Mouse (Mus musculus): ENCODE measurements around the gene Jmjd8. TPM values are rescaled to one million over a fixed set of nuclear protein-coding genes. Genes with fewer than 3 reads are reported as not detected.
A peak's percentile ranks its signal among the peaks of the same experiment; 100 is the strongest.
"Not testable (repeated sequence)": the region's sequence is repeated elsewhere in the genome, so short reads cannot be mapped to it uniquely, and the experiment has no call there.

Gene Jmjd8
- polyA plus RNA-seq, 1 experiment from 2014 or later = 22.7 TPM

DNA sequence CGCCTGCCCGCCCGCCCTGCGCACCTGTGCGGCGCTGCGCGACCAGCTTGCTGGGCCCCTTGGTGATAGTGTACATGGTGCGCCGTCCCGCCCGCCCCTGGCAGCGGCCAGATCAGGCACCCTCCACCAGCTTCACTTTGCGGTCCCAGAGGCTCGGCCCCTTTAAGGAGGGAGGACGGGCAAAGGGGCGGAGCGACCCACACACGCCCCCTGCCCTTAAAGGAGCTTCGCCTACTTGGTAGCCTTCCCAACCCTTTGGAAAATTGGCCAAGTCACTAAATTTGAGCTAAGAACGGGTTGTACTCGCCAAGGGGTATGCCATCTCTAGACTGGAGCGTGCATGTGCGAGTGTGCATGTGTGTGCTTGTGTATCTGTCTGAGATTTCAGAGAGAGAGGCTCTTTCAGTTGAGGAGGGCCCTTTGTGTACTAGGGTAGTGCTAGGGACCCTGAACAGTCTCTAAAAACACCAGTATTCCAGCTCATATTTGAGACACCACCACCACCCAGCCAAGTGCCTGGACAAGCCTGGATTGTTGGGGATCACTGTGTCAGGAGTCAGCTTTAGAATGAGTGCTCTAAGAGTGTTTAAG, 40.0 kb downstream of the Jmjd8 start, which contains the start of gene Mcrip2:
Gene Mcrip2, minus strand, starts transcription at position 164 of the 591 bp plus-strand sequence.
- WGBS = under 1% methylated on average over 21 of the region's 24 CpGs
- peak within 1 kb of the TSS; percentile 81 for H3K27ac ChIP-seq (ENCODE audit: low read depth, low read length)
- H3K36me3 ChIP-seq (ENCODE audit: control insufficient read depth, insufficient read depth) = no peaks in the 10 kb centered on the region
- H3K9me3 ChIP-seq (ENCODE audit: control insufficient read depth) = no peaks in the 10 kb centered on the region
- H3K27me3 ChIP-seq (replicated peaks; ENCODE audit: control insufficient read depth, insufficient read depth, low read length) = no peaks in the 10 kb centered on the region
- H3K4me2 ChIP-seq (replicated peaks; ENCODE audit: low read depth) = peak within 1 kb of the TSS; percentile 97
- peak; percentile 45; the same call in 1 of the 2 replicates for TF ChIP-seq CTCF (IDR thresholded peaks at IDR 0.05; ENCODE audit: low read depth)
- peak within 1 kb of the TSS; percentile 70 for H3K4me3 ChIP-seq (ENCODE audit: low read depth, low read length)
- H3K4me1 ChIP-seq (replicated peaks; ENCODE audit: control insufficient read depth, insufficient read depth, low read length) = 0 out of 2 replicates have a peak, but pooled peaks cover 4% of the 10 kb centered on the region
- peak within 1 kb of the TSS; percentile 66 for H3K9ac ChIP-seq (ENCODE audit: low read depth, low read length)
- ATAC-seq = peak; percentile 60

DNA sequence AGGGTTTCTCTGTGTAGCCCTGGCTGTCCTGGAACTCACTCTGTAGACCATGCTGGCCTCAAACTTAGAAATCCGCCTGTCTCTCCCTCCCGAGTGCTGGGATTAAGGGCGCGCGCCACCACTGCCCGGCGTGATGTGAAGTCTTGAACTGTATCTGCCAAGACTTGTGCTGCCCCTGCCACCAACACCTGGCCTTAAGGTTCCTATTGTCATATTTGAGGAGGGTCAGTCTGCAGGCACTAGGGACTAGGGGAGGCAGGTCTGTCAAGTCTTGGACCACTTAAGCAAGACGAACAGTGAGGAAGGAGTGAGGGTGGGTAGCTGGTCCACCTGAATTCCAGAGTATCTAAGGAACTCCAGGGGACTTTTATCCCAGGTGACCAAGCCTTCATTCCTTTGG, 40.8 kb downstream of the Jmjd8 start:
- H3K9me3 ChIP-seq (ENCODE audit: control insufficient read depth) = no peaks in the 10 kb centered on the region
- H3K27ac ChIP-seq (ENCODE audit: low read depth, low read length) = no peak overlapping the region
- 84% methylated on average over 8 of the region's 8 CpGs for WGBS
- no peaks in the 10 kb centered on the region for H3K27me3 ChIP-seq (replicated peaks; ENCODE audit: control insufficient read depth, insufficient read depth, low read length)
- no peaks in the 10 kb centered on the region for H3K36me3 ChIP-seq (ENCODE audit: control insufficient read depth, insufficient read depth)
- ATAC-seq = no peak
- H3K4me3 ChIP-seq (ENCODE audit: low read depth, low read length) = no peak overlapping the region
- 0 out of 2 replicates have a peak, but pooled peaks cover 4% of the 10 kb centered on the region for H3K4me1 ChIP-seq (replicated peaks; ENCODE audit: control insufficient read depth, insufficient read depth, low read length)
- TF ChIP-seq CTCF (IDR thresholded peaks at IDR 0.05; ENCODE audit: low read depth) = no peak
- H3K4me2 ChIP-seq (replicated peaks; ENCODE audit: low read depth) = no peak overlapping the region
- H3K9ac ChIP-seq (ENCODE audit: low read depth, low read length) = no peak overlapping the region

DNA sequence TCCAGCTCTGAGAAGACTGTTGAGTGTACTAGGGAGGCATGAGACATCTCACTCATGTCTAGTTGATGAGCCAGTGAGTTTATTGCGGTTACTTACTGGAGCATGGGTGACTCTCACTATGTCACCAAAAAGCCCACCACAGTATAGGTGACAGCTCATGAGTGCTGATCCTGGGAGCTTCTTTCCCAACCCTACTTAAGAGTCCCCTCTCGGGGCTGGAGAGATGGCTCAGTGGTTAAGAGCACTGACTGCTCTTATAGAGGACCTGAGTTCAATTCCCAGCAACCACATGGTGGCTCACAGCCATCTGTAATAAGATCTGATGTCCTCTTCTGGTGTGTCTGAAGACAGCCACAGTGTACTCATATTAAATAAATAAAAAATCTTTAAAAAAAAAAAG, 41.3 kb downstream of the Jmjd8 start:
- no peak for TF ChIP-seq CTCF (IDR thresholded peaks at IDR 0.05; ENCODE audit: low read depth)
- WGBS = 88% methylated on average over 2 of the region's 2 CpGs
- no peak for ATAC-seq

DNA sequence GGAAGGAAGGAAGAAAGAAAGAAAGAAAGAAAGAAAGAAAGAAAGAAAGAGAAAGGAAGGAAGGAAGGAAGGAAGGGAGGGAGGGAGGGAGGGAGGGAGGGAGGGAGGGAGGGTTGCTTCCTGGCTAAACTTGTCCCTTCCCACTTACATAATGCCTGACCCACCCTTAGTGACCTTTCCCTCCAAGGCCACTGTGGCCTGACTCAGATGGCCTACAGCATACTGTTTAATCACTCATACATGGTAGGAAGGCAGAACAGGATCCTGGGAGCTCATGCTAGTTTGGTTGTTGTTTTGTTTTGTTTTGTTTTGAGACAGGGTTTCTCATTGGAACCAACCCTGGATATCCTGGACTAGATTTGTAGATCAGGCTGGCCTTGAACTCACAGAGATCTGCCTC, 42.9 kb downstream of the Jmjd8 start:
- not testable (repeated sequence) for H3K36me3 ChIP-seq (ENCODE audit: control insufficient read depth, insufficient read depth); H3K4me1 ChIP-seq (replicated peaks; ENCODE audit: control insufficient read depth, insufficient read depth, low read length); H3K4me3 ChIP-seq (ENCODE audit: low read depth, low read length); H3K9ac ChIP-seq (ENCODE audit: low read depth, low read length); H3K4me2 ChIP-seq (replicated peaks; ENCODE audit: low read depth); H3K27ac ChIP-seq (ENCODE audit: low read depth, low read length); ATAC-seq; H3K9me3 ChIP-seq (ENCODE audit: control insufficient read depth); H3K27me3 ChIP-seq (replicated peaks; ENCODE audit: control insufficient read depth, insufficient read depth, low read length)

More for the DNA sequence above, 41.3 kb downstream of the Jmjd8 start:
- H3K9ac ChIP-seq (ENCODE audit: low read depth, low read length) = no peak overlapping the region
- H3K4me1 ChIP-seq (replicated peaks; ENCODE audit: control insufficient read depth, insufficient read depth, low read length) = 0 out of 2 replicates have a peak, but pooled peaks cover 3% of the 10 kb centered on the region
- H3K36me3 ChIP-seq (ENCODE audit: control insufficient read depth, insufficient read depth) = no peaks in the 10 kb centered on the region
- H3K27ac ChIP-seq (ENCODE audit: low read depth, low read length) = no peak overlapping the region
- no peak overlapping the region for H3K4me2 ChIP-seq (replicated peaks; ENCODE audit: low read depth)
- H3K27me3 ChIP-seq (replicated peaks; ENCODE audit: control insufficient read depth, insufficient read depth, low read length) = no peaks in the 10 kb centered on the region
- no peak overlapping the region for H3K4me3 ChIP-seq (ENCODE audit: low read depth, low read length)
- H3K9me3 ChIP-seq (ENCODE audit: control insufficient read depth) = no peaks in the 10 kb centered on the region

DNA sequence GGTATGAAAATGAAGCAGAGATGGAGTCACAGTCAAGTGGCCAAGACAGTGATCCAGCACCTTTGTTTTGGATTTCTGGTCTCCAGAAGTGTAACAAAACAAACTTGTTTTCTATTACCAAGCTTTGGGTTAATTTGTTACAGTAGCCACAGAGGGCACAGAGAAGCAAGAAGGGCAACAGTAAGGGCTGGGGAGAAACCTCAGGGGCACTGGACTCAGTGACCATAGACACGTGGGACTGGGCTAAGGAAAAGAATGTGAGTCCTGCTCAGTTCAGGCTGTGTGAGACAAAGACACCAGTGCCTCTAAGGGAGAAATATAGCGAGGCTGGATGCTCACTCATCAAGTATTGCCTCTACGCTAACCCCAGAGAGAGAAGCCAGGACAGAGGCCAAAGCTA, 44.0 kb downstream of the Jmjd8 start:
- TF ChIP-seq CTCF (IDR thresholded peaks at IDR 0.05; ENCODE audit: low read depth) = no peak
- no peak overlapping the region for H3K4me2 ChIP-seq (replicated peaks; ENCODE audit: low read depth)
- ATAC-seq = no peak
- H3K27ac ChIP-seq (ENCODE audit: low read depth, low read length) = no peak overlapping the region
- peaks cover 2% of the 10 kb centered on the region; the same call in 1 of the 2 replicates for H3K36me3 ChIP-seq (ENCODE audit: control insufficient read depth, insufficient read depth)
- no peak overlapping the region for H3K9ac ChIP-seq (ENCODE audit: low read depth, low read length)
- no peak overlapping the region for H3K4me3 ChIP-seq (ENCODE audit: low read depth, low read length)
- H3K27me3 ChIP-seq (replicated peaks; ENCODE audit: control insufficient read depth, insufficient read depth, low read length) = no peaks in the 10 kb centered on the region
- WGBS = 87% methylated on average over 3 of the region's 3 CpGs
- H3K4me1 ChIP-seq (replicated peaks; ENCODE audit: control insufficient read depth, insufficient read depth, low read length) = peaks cover 6% of the 10 kb centered on the region; the same call in 1 of the 2 replicates
- H3K9me3 ChIP-seq (ENCODE audit: control insufficient read depth) = no peaks in the 10 kb centered on the region

DNA sequence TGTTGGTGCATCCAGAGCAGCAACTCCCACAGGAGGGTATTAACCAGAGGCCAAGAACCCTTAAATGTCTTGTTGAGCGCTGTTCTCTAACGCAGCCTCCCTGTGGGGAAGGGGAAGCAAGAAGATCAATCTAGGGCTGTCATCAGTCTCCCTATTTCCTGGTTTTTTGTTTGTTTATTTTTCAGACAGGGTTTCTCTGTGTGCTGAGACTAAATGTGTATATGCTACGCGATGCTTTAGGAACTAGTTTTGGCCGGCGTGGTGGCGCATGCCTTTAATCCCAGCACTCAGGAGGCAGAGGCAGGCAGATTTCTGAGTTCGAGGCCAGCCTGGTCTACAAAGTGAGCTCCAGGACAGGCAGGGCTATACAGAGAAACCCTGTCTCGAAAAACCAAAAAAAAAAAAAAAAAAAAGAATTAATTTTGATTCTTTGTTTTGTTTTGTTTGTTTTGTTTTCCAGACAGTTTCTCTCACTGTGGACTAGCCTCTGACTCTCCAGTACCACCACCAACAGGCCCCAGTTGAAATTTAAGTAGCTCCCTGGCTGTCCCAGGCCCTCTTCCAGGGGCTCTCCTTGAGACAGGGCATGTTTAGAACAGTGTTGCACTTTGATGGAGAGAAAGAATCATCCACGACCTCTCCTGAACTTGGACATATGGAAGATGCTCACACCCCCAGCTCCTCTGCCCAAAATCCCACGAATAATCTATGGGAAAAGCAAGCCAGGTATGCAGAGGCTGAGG, 44.9 kb downstream of the Jmjd8 start:
- Histone ChIP-seq H3K4me3 (ENCODE audit: low read depth, low read length) (no peak overlapping the region), H3K9ac (ENCODE audit: low read depth, low read length) (no peak overlapping the region), H3K4me2 (replicated peaks; ENCODE audit: low read depth) (peak overlapping the region; percentile 86; the same call in 1 of the 2 replicates), H3K36me3 (ENCODE audit: control insufficient read depth, insufficient read depth) (peaks cover 10% of the 10 kb centered on the region), H3K27ac (ENCODE audit: low read depth, low read length) (no peak overlapping the region), H3K27me3 (replicated peaks; ENCODE audit: control insufficient read depth, insufficient read depth, low read length) (no peaks in the 10 kb centered on the region), H3K4me1 (replicated peaks; ENCODE audit: control insufficient read depth, insufficient read depth, low read length) (peaks cover 6% of the 10 kb centered on the region; the same call in 1 of the 2 replicates), H3K9me3 (ENCODE audit: control insufficient read depth) (no peaks in the 10 kb centered on the region)
- ATAC-seq = no peak
- 72% methylated on average over 11 of the region's 11 CpGs for WGBS
- TF ChIP-seq CTCF (IDR thresholded peaks at IDR 0.05; ENCODE audit: low read depth) = no peak
